Mouse (Mus musculus) spleen, postnatal 4 days (tissue): ENCODE results near the gene Slc12a4.

Experiments used
- DNase-seq, 2 experiments: peaks; one replicate each; pipeline ENCODE4 v3.0.0; 2022; ENCODE audit warnings: low spot score in 2 of 2

Slc12a4 gene

DNA sequence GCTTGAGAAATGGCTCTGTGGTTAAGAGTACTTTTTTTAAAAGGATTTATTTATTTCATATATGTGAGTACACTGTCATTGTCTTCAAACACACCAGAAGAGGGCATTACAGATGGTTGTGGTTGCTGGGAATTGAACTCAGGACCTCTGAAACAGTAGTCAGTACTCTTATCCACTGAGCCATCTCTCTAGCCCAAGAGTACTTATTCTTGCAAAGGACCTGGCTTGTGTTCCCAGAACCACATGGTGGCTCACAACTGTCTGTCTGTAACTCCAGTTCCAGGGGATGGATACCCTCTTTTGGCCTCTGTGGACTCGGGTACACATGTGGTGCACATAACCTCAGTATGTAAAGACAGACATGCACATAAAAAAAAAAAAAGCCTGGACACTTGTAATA is 3.5 kb upstream of the Slc12a4 start:
- DNase-seq = no peak

DNA sequence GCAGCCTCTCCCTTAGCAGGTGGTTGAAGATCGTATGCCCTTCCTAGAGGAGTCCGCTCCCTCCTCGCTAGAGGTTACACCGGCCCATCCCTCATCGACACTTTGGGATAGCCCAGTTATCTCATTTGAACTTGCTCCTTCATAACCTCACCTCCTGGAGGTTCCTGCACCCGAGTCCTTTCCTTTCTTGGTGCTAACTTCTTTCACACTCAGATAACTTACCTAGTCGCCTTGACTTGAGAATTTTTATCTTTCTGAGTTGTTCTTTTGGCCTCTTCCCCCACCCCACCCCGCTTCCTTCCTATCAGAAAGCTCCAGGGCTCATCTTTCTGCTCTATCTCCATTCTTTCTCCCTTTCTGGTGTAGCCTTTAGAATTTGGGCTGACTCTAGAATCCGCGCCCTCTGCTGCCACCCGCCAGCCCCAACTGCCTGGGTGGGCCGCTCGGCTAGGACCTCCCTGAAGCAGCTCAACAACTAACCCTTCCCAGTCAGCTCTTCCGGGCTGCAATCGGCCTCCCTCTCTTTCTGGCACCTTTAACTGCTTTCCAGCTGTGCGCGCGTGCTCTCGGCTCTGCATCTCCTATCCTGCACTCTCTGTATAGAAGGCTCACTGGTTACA is 905 bp upstream of the Slc12a4 start:
- DNase-seq = peak; percentile 61 to 73

GRCm38 (mm10) chr8:105965266-105965904 is 512 bp downstream of the Slc12a4 start:
- peak; percentile 62 to 83 for DNase-seq

GRCm38 (mm10) chr8:105964506-105965265 is 1.2 kb downstream of the Slc12a4 start:
- peak in 1 of 2 experiments; percentile 58 for DNase-seq

GRCm38 (mm10) chr8:105961536-105961935 is 4.4 kb downstream of the Slc12a4 start:
- DNase-seq = no peak

- DNase-seq = peak in 1 of 2 experiments; percentile 60
Measured at GRCm38 (mm10) chr8:105961101-105961500, 4.8 kb downstream of the Slc12a4 start.

GRCm38 (mm10) chr8:105959350-105959749 is 6.5 kb downstream of the Slc12a4 start:
- no peak for DNase-seq

GRCm38 (mm10) chr8:105957813-105958212 is 8.1 kb downstream of the Slc12a4 start:
- DNase-seq = no peak

- DNase-seq = no peak
Measured at GRCm38 (mm10) chr8:105956556-105956955, 9.3 kb downstream of the Slc12a4 start.

DNA sequence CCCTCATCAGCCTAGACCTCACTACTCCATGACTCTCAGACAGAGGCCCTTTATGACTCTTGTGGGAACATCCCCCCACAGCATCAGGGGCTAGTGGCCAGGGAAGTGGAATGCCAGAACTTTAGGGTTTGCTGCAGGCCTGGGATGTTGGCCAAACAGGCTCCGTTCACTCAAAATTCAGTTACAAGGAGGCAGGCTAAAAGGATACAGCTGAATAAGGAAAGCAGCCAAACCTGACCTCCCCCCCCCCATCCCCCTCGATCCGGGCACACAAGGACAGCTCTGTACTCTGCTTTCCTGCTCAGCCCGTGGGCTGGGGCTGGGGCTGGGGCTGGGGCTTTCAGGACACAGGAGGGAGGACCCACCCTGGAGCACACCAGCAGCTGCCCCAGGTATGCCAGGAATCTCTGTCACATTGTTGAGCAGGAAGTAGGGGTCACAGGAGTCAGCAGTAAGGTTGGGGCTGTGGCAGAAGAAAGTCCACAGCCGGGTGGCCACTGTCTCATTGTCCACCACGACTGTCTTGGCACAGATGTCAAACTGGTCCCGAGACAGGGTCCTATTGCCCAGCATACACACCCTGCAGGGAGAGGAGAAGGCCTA is 14.7 kb downstream of the Slc12a4 start:
- DNase-seq = no peak

- no peak for DNase-seq
Measured at GRCm38 (mm10) chr8:105949350-105949749, 16.5 kb downstream of the Slc12a4 start.

- DNase-seq = no peak
Measured at GRCm38 (mm10) chr8:105943321-105943739, 22.6 kb downstream of the Slc12a4 start, which contains the start of gene Lcat. TSS of gene Lcat (minus strand) at chr8:105943382.

DNA sequence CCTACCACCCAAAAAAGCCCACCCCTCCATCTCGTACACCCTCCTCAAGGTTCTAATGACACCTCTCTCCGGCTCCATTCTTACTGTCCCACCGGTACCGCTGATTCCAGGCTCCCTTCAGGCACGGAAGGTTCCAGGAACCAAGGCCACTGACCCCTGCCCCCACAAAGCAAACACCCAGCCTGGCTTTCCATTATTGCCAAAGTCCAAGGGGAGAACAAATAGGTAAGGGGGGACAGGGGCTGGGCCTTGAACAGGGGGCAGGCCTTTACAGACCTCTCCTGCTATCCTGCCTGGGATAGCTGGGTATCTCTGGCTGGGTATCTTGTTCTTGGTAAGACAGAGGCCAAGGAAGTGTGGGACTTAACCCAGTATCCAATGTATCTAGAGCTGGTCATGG is 23.4 kb downstream of the Slc12a4 start:
- DNase-seq = no peak

GRCm38 (mm10) chr8:105942026-105942425 is 23.9 kb downstream of the Slc12a4 start:
- DNase-seq = no peak

- no peak for DNase-seq
Measured at GRCm38 (mm10) chr8:105938306-105938669, 27.6 kb downstream of the Slc12a4 start, which contains the start of gene Psmb10. TSS of gene Psmb10 (minus strand) at chr8:105938444.

DNA sequence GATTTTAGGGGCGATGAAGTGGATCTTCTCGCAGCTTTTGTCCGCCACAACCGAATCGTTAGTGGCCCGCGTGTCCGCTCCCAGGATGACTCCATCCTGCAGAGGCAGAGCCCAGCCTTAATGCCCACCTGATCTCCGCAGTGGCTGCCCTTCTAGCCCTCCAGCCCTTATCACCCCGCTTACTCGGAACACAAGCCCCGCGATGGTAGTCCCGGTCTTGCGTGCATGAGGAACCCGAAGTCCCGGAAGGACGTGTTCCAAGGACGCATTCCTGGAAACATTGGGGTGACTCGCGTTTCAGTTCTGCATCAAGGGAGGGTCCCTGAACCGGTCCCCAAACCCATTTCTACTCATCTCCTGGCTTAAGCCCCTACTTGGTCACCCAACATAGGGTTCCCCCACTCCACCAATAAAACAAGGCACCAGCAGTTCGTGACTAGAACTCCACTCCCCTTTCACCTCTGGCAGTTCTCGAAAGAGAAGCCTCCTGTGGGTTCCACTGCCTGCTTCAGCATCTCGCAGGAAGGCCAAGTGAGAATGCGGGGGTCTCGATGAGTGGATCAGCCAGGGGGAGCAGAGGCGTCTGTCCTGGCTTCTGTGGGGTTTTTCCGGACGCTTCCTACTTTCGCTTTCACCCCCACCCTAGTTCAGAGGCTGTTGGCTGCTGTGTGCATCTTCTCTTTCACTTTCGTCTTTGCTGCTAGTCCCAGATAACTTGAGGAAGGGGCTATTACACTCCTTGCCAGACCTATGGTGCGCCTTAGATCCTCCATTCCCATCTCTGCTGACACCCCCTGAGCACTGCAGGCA is 28.2 kb downstream of the Slc12a4 start:
- DNase-seq = peak; percentile 44 to 75

DNA sequence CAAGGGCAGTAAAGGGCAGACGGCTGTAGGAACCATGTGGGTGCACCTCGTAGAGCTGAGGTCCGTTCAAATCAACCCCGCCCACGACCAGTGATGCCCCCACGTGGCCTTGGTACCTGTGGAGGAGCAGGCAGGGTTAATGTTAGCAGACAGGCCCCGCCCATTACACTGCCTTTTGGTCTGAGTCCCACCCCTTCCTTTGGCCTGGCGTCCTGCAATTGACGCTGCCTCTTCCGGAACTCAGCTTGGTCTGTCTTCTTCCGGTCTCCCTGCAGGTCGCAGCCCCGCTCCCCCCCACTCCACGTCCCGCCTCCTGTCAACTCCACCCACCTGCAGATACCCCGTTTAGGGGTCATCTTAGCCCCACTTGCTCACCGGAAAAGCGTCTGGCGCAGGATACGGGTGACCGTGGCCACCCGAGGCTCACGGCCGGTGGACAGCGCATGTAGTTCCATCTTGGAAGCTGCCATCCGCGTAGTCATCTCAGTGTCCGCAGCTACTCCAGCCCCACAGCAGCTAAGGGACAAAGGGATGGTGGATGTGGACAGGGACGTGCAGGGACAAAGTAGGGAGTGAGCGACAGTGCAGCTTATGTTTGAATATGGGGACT is 28.9 kb downstream of the Slc12a4 start:
- DNase-seq = peak; percentile 83 to 89

DNA sequence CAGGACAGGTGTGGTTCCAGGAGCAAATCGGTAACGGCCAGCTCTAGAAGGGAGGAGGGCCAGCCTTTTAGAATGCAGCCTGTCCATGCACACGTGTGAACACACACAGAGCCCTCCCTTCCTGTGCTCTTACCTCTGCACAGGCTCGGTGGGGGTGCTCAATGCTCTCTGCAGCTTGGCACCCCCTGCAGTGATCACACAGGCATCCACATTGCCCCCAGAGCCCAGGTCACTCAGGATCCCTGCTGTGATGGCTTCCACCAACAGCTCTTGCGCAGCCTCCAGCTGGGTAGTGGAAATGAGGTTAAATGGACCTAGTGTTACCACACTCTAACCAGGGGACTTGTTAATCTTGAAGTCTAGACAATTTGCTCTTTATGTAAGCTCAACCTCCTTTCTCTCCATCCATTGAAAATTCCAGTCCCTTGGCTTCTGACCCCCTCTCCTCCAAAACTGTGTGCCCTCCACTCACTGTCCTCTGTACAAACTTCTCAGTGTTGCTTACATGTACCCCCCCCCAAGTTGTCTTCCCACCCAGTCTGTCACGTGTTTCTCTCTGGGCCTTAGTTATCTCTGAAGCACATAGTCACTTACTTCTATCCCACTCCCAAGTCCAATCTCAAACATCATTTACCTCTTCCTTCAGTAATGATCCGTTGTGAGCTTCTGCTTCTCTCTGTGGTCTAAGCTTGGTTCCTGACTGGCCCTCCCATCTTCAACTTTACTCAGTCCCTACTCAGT is 29.9 kb downstream of the Slc12a4 start:
- peak in 1 of 2 experiments; percentile 60 for DNase-seq

GRCm38 (mm10) chr8:105935105-105935504 is 30.8 kb downstream of the Slc12a4 start:
- no peak for DNase-seq

GRCm38 (mm10) chr8:105933762-105934161 is 32.1 kb downstream of the Slc12a4 start, which contains the start of gene Ctrl:
TSS of gene Ctrl (minus strand) at chr8:105933862.
- no peak for DNase-seq
